Mouse (Mus musculus): ENCODE data around the gene Aldh1l2.

The Aldh1l2 gene

GRCm38 (mm10) chr10:83448582-83448981 lies 85.4 kb downstream of the Aldh1l2 start:
- no peak for DNase-seq
